Mouse (Mus musculus) forebrain, embryonic 14.5 days (tissue): ENCODE measurements at regions not wholly inside any gene's neighbourhood (a gene's known extent, or its start where the extent isn't known, plus 50 kb on each side); places are given as distances from the start of the nearest gene placed in this dataset.
A peak's percentile ranks its signal among the peaks of the same experiment; 100 is the strongest.

Source experiments
- ATAC-seq: fragments of 200-750 bp; cut with Nextera tagmentation; 2 replicates; pipeline ENCODE4 v1.8.0; 2017; ENCODE audit warnings: mild to moderate bottlenecking, moderate library complexity
- DNase-seq: peaks from one replicate; pipeline ENCODE4 v3.0.0-alpha.2; 2015; ENCODE audit warnings: low spot score
- H3K27ac ChIP-seq: fragments of 300-500 bp; sonication (generic); 2 replicates; pipeline ENCODE4 v1.5.1; 2014; ENCODE audit warnings: low read depth, mild to moderate bottlenecking, control low read depth, low read length, moderate library complexity
- H3K27me3 ChIP-seq: fragments of 300-500 bp; sonication (generic); replicated peaks from 2 replicates; pipeline ENCODE4 v1.6.1; 2014; ENCODE audit warnings: low read length, control low read depth, mixed read lengths; ENCODE audit not compliant: control insufficient read depth, insufficient read depth
- H3K36me3 ChIP-seq: fragments of 300-500 bp; sonication (generic); 2 replicates; pipeline ENCODE4 v1.6.1; 2014; ENCODE audit warnings: low read length, control low read depth; ENCODE audit not compliant: control insufficient read depth, insufficient read depth
- H3K4me1 ChIP-seq: fragments of 300-500 bp; sonication (generic); 2 replicates; pipeline ENCODE4 v1.6.1; 2014; ENCODE audit warnings: antibody characterized with exemption, low read length, control low read depth; ENCODE audit not compliant: control insufficient read depth, insufficient read depth
- H3K4me2 ChIP-seq: fragments of 300-500 bp; sonication (generic); 2 replicates; pipeline ENCODE4 v1.6.1; 2014; ENCODE audit warnings: mild to moderate bottlenecking, control low read depth, low read length
- H3K4me3 ChIP-seq: fragments of 300-500 bp; sonication (generic); 2 replicates; pipeline ENCODE4 v1.5.1; 2014; ENCODE audit warnings: low read depth, low read length, control low read depth
- H3K9ac ChIP-seq: fragments of 300-500 bp; sonication (generic); 2 replicates; pipeline ENCODE4 v1.6.1; 2014; ENCODE audit warnings: mild to moderate bottlenecking, low read length, control low read depth, moderate library complexity
- H3K9me3 ChIP-seq: fragments of 300-500 bp; sonication (generic); replicated peaks from 2 replicates; pipeline ENCODE4 v1.6.1; 2016; ENCODE audit warnings: low read length, control low read depth, mixed read lengths; ENCODE audit not compliant: control insufficient read depth
- WGBS: fragments of 180-500 bp; shearing (Covaris S2); extraction: QIAGEN DNeasy Blood & Tissue Kit; methylation state at CpG from one replicate; pipeline ENCODE4 v1.1.7; 2014; 5-methylcytosine and 5-hydroxymethylcytosine counted together

- H3K36me3 ChIP-seq: no peaks in the 10 kb centered on the region
- no peak overlapping the region for H3K4me3 ChIP-seq
- no peak overlapping the region for H3K4me2 ChIP-seq
- H3K9ac ChIP-seq: no peak overlapping the region
- ATAC-seq: no peak
- H3K27ac ChIP-seq: no peak overlapping the region
- DNase-seq: no peak
- 96% methylated on average over 1 of the region's 1 CpGs for WGBS
- H3K27me3 ChIP-seq: no peaks in the 10 kb centered on the region
- H3K4me1 ChIP-seq: no peaks in the 10 kb centered on the region
- no peaks in the 10 kb centered on the region; the same call in 1 of the 2 replicates for H3K9me3 ChIP-seq
Observed at GRCm38 (mm10) chr5:125974035-125974434, 442.5 kb downstream of the Tmem132b start.

- Histone ChIP-seq H3K36me3 (no peaks in the 10 kb centered on the region), H3K4me2 (no peak overlapping the region), H3K27ac (no peak overlapping the region), H3K4me3 (no peak overlapping the region), H3K9ac (no peak overlapping the region), H3K9me3 (no peaks in the 10 kb centered on the region; the same call in 1 of the 2 replicates), H3K27me3 (no peaks in the 10 kb centered on the region), H3K4me1 (no peaks in the 10 kb centered on the region)
- 72% methylated on average over 6 of the region's 6 CpGs for WGBS
- DNase-seq: peak; percentile 23
- ATAC-seq: no peak
Observed at GRCm38 (mm10) chr5:125979801-125980200, 448.2 kb downstream of the Tmem132b start.

- Histone ChIP-seq H3K9me3 (no peaks in the 10 kb centered on the region), H3K4me1 (no peaks in the 10 kb centered on the region), H3K4me2 (no peak overlapping the region), H3K27ac (no peak overlapping the region), H3K9ac (no peak overlapping the region), H3K4me3 (no peak overlapping the region), H3K36me3 (no peaks in the 10 kb centered on the region), H3K27me3 (no peaks in the 10 kb centered on the region)
- no peak for ATAC-seq
- peak; percentile 59 for DNase-seq
Observed at GRCm38 (mm10) chr5:125985356-125985755, 453.8 kb downstream of the Tmem132b start.

- Histone ChIP-seq H3K9me3 (no peaks in the 10 kb centered on the region), H3K9ac (no peak overlapping the region), H3K27me3 (no peaks in the 10 kb centered on the region), H3K4me1 (no peaks in the 10 kb centered on the region), H3K27ac (no peak overlapping the region), H3K36me3 (no peaks in the 10 kb centered on the region), H3K4me3 (no peak overlapping the region), H3K4me2 (no peak overlapping the region)
- ATAC-seq: no peak
- peak; percentile 45 for DNase-seq
- WGBS: 22% methylated on average over 8 of the region's 8 CpGs
Observed at GRCm38 (mm10) chr5:125997173-125997572, 465.6 kb downstream of the Tmem132b start.

- H3K27ac ChIP-seq: no peak overlapping the region
- no peak for ATAC-seq
- no peaks in the 10 kb centered on the region for H3K4me1 ChIP-seq
- H3K36me3 ChIP-seq: no peaks in the 10 kb centered on the region
- no peak overlapping the region for H3K4me3 ChIP-seq
- no peak overlapping the region for H3K4me2 ChIP-seq
- no peak overlapping the region for H3K9ac ChIP-seq
- DNase-seq: no peak
- H3K27me3 ChIP-seq: no peaks in the 10 kb centered on the region
- H3K9me3 ChIP-seq: no peaks in the 10 kb centered on the region
- WGBS: 61% methylated on average over 4 of the region's 4 CpGs
Observed at GRCm38 (mm10) chr5:126007871-126008270, 476.3 kb downstream of the Tmem132b start.

GRCm38 (mm10) chr5:126008321-126008720, 476.7 kb downstream of the Tmem132b start:
- H3K4me1 ChIP-seq: no peaks in the 10 kb centered on the region
- H3K36me3 ChIP-seq: no peaks in the 10 kb centered on the region
- ATAC-seq (no peak), DNase-seq (peak; percentile 41)
- 46% methylated on average over 8 of the region's 8 CpGs for WGBS
- no peaks in the 10 kb centered on the region for H3K9me3 ChIP-seq
- H3K27ac ChIP-seq: no peak overlapping the region
- H3K9ac ChIP-seq: no peak overlapping the region
- H3K4me2 ChIP-seq: no peak overlapping the region
- no peaks in the 10 kb centered on the region for H3K27me3 ChIP-seq
- no peak overlapping the region for H3K4me3 ChIP-seq

GRCm38 (mm10) chr5:126019781-126020180, 488.2 kb downstream of the Tmem132b start:
- no peak for ATAC-seq
- Histone ChIP-seq H3K4me1 (no peaks in the 10 kb centered on the region), H3K9ac (no peak overlapping the region), H3K4me2 (no peak overlapping the region), H3K4me3 (no peak overlapping the region), H3K27me3 (no peaks in the 10 kb centered on the region), H3K36me3 (no peaks in the 10 kb centered on the region), H3K9me3 (no peaks in the 10 kb centered on the region), H3K27ac (no peak overlapping the region)
- DNase-seq: no peak
- 78% methylated on average over 8 of the region's 8 CpGs for WGBS

- Histone ChIP-seq H3K4me3 (no peak overlapping the region), H3K4me2 (no peak overlapping the region), H3K27ac (no peak overlapping the region), H3K4me1 (no peaks in the 10 kb centered on the region), H3K36me3 (no peaks in the 10 kb centered on the region), H3K9me3 (no peaks in the 10 kb centered on the region), H3K9ac (no peak overlapping the region), H3K27me3 (no peaks in the 10 kb centered on the region)
- no peak for ATAC-seq
- no peak for DNase-seq
- 46% methylated on average over 2 of the region's 2 CpGs for WGBS
Observed at GRCm38 (mm10) chr5:126023906-126024305, 492.3 kb downstream of the Tmem132b start.

GRCm38 (mm10) chr5:126034846-126035245, 503.3 kb downstream of the Tmem132b start:
- Histone ChIP-seq H3K4me2 (no peak overlapping the region), H3K9me3 (no peaks in the 10 kb centered on the region), H3K4me3 (no peak overlapping the region), H3K27me3 (no peaks in the 10 kb centered on the region), H3K4me1 (no peaks in the 10 kb centered on the region), H3K9ac (no peak overlapping the region), H3K27ac (no peak overlapping the region), H3K36me3 (no peaks in the 10 kb centered on the region)
- DNase-seq (no peak), ATAC-seq (no peak)
- 66% methylated on average over 1 of the region's 1 CpGs for WGBS
